Mouse (Mus musculus): ENCODE results near the gene Apip. TPM values are rescaled to one million over a fixed set of nuclear protein-coding genes. Genes with fewer than 3 reads are reported as not detected.

Apip gene
- polyA plus RNA-seq, 1 experiment from 2014 or later, result 56.0 TPM

DNA sequence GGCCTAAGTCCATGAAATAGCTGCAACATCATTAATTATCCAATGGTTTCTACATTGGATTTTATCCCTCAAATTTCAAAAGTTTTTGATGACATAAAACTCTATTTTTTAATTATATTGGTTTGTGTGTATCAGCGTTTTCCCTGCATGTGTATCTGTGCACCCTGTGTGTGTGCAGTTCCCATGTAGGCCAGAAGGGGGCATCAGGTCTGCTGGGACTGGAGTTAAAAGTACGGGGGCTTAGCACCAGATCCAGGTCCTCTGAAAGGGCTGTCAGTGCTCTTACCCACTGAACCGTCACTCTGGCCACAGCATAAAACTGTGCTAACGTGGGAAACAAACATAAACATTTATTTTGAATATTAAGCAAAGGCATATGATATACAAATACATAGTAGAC, 14.6 kb downstream of the Apip start:
- no peak overlapping the region for H3K9ac ChIP-seq (ENCODE audit: low read depth, low read length)
- ATAC-seq (replicated peaks; ENCODE audit: low FRiP score, low read depth), result no peak
- peak; percentile 50; the same call in 1 of the 2 replicates for TF ChIP-seq CTCF (IDR thresholded peaks at IDR 0.05; ENCODE audit: low read depth)
- H3K27me3 ChIP-seq (ENCODE audit: insufficient read depth, low read length), result no peaks in the 10 kb centered on the region
- H3K4me3 ChIP-seq (replicated peaks; ENCODE audit: low read depth, low read length), result no peak overlapping the region
- 94% methylated on average over 4 of the region's 4 CpGs for whole genome bisulfite sequencing
- 0 out of 2 replicates have a peak, but pooled peaks cover 8% of the 10 kb centered on the region for H3K36me3 ChIP-seq (ENCODE audit: insufficient read depth, low read length)
- no peaks in the 10 kb centered on the region for H3K9me3 ChIP-seq (replicated peaks; ENCODE audit: low read length)
- H3K4me2 ChIP-seq (ENCODE audit: low read length), result no peak overlapping the region
- no peak overlapping the region for H3K27ac ChIP-seq
- no peak for DNase-seq (ENCODE audit: low spot score)
- H3K4me1 ChIP-seq (replicated peaks; ENCODE audit: insufficient read depth, low read length), result no peaks in the 10 kb centered on the region

DNA sequence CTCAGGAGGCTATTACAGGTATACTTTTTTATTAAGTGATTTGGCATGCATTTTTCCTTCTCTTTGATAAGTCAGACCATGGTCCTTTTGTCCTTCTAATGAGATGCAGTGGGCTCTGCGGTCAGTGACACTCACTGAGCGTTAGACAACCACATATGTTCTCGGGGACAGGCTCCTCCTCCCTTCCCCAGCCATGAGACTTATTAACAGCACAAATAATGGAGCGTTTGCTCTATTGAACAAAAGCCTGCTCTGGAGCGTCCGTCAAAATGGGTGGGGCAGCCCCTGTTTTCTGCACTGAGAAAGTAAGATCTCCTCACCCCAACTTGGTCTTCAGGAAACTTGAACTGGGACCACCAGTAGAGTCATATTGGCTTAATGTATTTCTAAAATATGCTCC, 16.0 kb downstream of the Apip start:
- no peak for ATAC-seq (replicated peaks; ENCODE audit: low FRiP score, low read depth)
- Histone ChIP-seq H3K9ac (ENCODE audit: low read depth, low read length) (no peak overlapping the region), H3K27ac (no peak overlapping the region), H3K36me3 (ENCODE audit: insufficient read depth, low read length) (peaks cover 9% of the 10 kb centered on the region; the same call in 1 of the 2 replicates), H3K9me3 (replicated peaks; ENCODE audit: low read length) (no peaks in the 10 kb centered on the region), H3K4me3 (replicated peaks; ENCODE audit: low read depth, low read length) (no peak overlapping the region), H3K4me2 (ENCODE audit: low read length) (no peak overlapping the region), H3K4me1 (replicated peaks; ENCODE audit: insufficient read depth, low read length) (no peaks in the 10 kb centered on the region), H3K27me3 (ENCODE audit: insufficient read depth, low read length) (no peaks in the 10 kb centered on the region)
- no peak for TF ChIP-seq CTCF (IDR thresholded peaks at IDR 0.05; ENCODE audit: low read depth)
- DNase-seq (ENCODE audit: low spot score), result no peak
- 78% methylated on average over 6 of the region's 6 CpGs for WGBS

DNA sequence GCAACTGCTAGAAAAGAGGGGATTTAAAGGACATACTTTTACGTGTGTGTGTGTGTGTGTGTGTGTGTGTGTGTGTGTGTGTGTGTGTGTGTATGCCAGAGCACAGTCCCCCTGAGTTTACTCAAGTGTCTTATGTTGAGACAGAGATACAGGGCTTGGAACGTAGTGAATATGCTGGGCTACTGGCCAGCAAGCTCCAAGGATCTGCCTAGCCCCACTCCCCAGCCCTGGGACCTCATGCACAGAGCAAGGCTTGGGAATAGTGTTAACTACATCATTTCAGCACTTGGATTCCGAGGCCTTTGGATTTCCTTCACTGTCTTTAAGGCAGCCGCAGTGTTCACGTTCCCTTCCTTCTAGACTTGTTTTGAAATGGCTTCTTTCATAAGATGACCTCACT, 29.1 kb downstream of the Apip start:
- Histone ChIP-seq H3K27ac (no peak overlapping the region), H3K9me3 (replicated peaks; ENCODE audit: low read length) (no peaks in the 10 kb centered on the region), H3K4me1 (replicated peaks; ENCODE audit: insufficient read depth, low read length) (no peaks in the 10 kb centered on the region), H3K4me3 (replicated peaks; ENCODE audit: low read depth, low read length) (no peak overlapping the region), H3K27me3 (ENCODE audit: insufficient read depth, low read length) (no peaks in the 10 kb centered on the region), H3K4me2 (ENCODE audit: low read length) (no peak overlapping the region), H3K36me3 (ENCODE audit: insufficient read depth, low read length) (no peaks in the 10 kb centered on the region), H3K9ac (ENCODE audit: low read depth, low read length) (no peak overlapping the region)
- no peak for TF ChIP-seq CTCF (IDR thresholded peaks at IDR 0.05; ENCODE audit: low read depth)
- 68% methylated on average over 5 of the region's 5 CpGs for WGBS
- ATAC-seq (replicated peaks; ENCODE audit: low FRiP score, low read depth) (no peak), DNase-seq (ENCODE audit: low spot score) (no peak)

DNA sequence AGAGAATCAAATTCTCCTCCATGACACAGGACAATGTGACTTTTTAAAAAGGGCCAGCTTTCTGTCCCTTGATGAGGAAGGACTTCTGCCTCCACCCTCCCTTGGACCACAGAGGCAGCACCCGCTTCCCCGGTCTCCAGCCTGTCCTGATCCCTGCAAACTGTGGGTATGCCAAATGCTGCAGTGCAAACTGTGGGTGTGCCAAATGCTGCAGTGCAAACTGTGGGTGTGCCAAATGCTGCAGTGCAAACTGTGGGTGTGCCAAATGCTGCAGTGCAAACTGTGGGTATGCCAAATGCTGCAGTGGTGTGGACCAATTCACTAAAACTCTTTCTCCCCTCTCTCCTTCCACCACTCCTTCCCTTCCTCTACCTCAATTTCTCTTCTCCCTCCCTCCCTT, 32.7 kb downstream of the Apip start:
- no peaks in the 10 kb centered on the region for H3K27me3 ChIP-seq (ENCODE audit: insufficient read depth, low read length)
- H3K4me3 ChIP-seq (replicated peaks; ENCODE audit: low read depth, low read length), result no peak overlapping the region
- DNase-seq (ENCODE audit: low spot score) (no peak), ATAC-seq (replicated peaks; ENCODE audit: low FRiP score, low read depth) (no peak)
- H3K9ac ChIP-seq (ENCODE audit: low read depth, low read length), result no peak overlapping the region
- no peaks in the 10 kb centered on the region for H3K36me3 ChIP-seq (ENCODE audit: insufficient read depth, low read length)
- H3K4me2 ChIP-seq (ENCODE audit: low read length), result no peak overlapping the region
- H3K27ac ChIP-seq, result no peak overlapping the region
- no peak for TF ChIP-seq CTCF (IDR thresholded peaks at IDR 0.05; ENCODE audit: low read depth)
- no peaks in the 10 kb centered on the region for H3K4me1 ChIP-seq (replicated peaks; ENCODE audit: insufficient read depth, low read length)
- H3K9me3 ChIP-seq (replicated peaks; ENCODE audit: low read length), result no peaks in the 10 kb centered on the region
- 89% methylated on average over 2 of the region's 2 CpGs for WGBS

DNA sequence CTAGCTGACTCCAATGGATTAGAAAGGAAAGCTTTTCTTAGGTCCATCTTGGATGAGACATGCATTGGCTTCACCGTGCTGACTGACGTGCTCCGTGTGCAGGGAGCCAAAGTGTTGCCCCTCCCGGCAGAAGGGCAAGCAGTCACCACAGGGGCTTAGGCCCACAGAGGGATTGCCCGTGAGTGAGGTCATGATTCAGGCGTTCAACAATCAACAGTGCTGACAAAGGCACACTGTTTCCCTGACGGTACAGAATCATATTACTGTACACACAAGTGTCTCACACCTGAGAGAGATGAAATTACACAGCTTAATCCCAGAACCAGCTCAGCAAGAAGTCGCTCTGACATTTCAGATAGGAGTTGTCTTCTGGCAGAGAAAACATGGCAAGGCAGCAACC, 38.2 kb downstream of the Apip start:
- DNase-seq (ENCODE audit: low spot score) (no peak), ATAC-seq (replicated peaks; ENCODE audit: low FRiP score, low read depth) (0 out of 2 replicates have a peak, but pooled peaks have one; percentile 25)
- H3K27me3 ChIP-seq (ENCODE audit: insufficient read depth, low read length), result no peaks in the 10 kb centered on the region
- H3K4me1 ChIP-seq (replicated peaks; ENCODE audit: insufficient read depth, low read length), result no peaks in the 10 kb centered on the region
- no peak for TF ChIP-seq CTCF (IDR thresholded peaks at IDR 0.05; ENCODE audit: low read depth)
- H3K9me3 ChIP-seq (replicated peaks; ENCODE audit: low read length), result no peaks in the 10 kb centered on the region
- H3K27ac ChIP-seq, result no peak overlapping the region
- no peak overlapping the region for H3K4me3 ChIP-seq (replicated peaks; ENCODE audit: low read depth, low read length)
- H3K9ac ChIP-seq (ENCODE audit: low read depth, low read length), result no peak overlapping the region
- no peaks in the 10 kb centered on the region for H3K36me3 ChIP-seq (ENCODE audit: insufficient read depth, low read length)
- WGBS, result 36% methylated on average over 8 of the region's 8 CpGs
- H3K4me2 ChIP-seq (ENCODE audit: low read length), result no peak overlapping the region

DNA sequence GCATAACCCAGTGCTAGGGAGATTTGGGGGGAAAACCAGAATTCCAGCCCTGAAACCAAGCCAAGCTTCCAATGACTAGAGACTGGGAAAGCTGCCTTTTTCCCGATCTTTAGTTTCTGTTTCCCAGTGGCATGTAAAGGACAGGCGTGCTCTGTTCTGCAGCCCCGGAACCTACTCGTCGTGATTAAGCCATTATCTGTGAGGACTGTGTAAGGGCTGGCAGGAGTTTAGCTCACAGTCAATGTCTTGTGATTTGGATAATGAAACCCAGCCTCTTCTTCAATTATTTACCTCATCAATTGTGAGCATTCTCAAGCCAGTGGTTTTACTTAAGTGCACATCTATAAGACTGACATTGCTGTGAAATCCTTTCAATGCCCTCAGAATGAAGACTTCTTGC, 43.7 kb downstream of the Apip start:
- TF ChIP-seq CTCF (IDR thresholded peaks at IDR 0.05; ENCODE audit: low read depth), result no peak
- H3K36me3 ChIP-seq (ENCODE audit: insufficient read depth, low read length), result no peaks in the 10 kb centered on the region
- no peaks in the 10 kb centered on the region for H3K9me3 ChIP-seq (replicated peaks; ENCODE audit: low read length)
- no peak overlapping the region for H3K9ac ChIP-seq (ENCODE audit: low read depth, low read length)
- ATAC-seq (replicated peaks; ENCODE audit: low FRiP score, low read depth) (no peak), DNase-seq (ENCODE audit: low spot score) (no peak)
- no peak overlapping the region for H3K4me3 ChIP-seq (replicated peaks; ENCODE audit: low read depth, low read length)
- no peaks in the 10 kb centered on the region for H3K27me3 ChIP-seq (ENCODE audit: insufficient read depth, low read length)
- no peaks in the 10 kb centered on the region for H3K4me1 ChIP-seq (replicated peaks; ENCODE audit: insufficient read depth, low read length)
- H3K27ac ChIP-seq, result no peak overlapping the region
- WGBS, result 84% methylated on average over 5 of the region's 5 CpGs
- no peak overlapping the region for H3K4me2 ChIP-seq (ENCODE audit: low read length)
